Mouse (Mus musculus) testis, adult 2 months (tissue): ENCODE results near the gene Gpr183.

ENCODE experiments used
- CTCF ChIP-seq: fragments of 200-500 bp; IDR thresholded peaks from 2 replicates; pipeline ENCODE4 v1.5.1; 2012; ENCODE audit warnings: low read depth, mild to moderate bottlenecking, inconsistent platforms, low read length, moderate library complexity; ENCODE audit not compliant: control insufficient read depth, insufficient read depth, insufficient replicate concordance
- POLR2A ChIP-seq: fragments of 200-500 bp; IDR thresholded peaks from 2 replicates; pipeline ENCODE4 v1.6.1; 2012; ENCODE audit warnings: low read depth, mild to moderate bottlenecking, inconsistent platforms, low read length, moderate library complexity; ENCODE audit not compliant: control insufficient read depth

DNA sequence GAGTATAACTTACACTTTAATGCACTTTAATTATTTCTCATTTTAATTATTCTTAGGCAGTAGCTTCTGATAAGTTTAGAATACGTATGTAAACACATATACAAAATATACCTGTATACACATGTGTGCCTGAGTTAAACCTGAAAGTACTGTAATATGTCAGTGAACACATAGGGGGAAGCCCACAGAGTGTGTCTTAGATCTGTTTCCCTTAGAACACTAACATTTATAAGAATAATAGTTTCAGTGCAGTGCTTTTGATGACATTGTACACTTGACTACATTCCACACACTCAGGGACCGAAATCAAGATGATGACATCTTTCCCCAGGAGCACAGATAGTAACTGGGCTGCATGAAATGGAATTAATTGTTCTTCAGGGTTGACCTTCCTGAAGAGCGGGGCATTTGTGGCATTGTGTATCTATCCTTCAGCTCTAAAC is 5.4 kb downstream of the Gpr183 start:
- no peak for TF ChIP-seq CTCF
- TF ChIP-seq POLR2A, result no peak
